Mouse (Mus musculus) limb, embryonic 14.5 days (tissue): Measurements from ENCODE around the gene Ctps. TPM values are rescaled to one million over a fixed set of nuclear protein-coding genes. Genes with fewer than 3 reads are reported as not detected.

Experiments
- ATAC-seq: fragments of 200-750 bp; cut with Nextera tagmentation; 2 replicates; pipeline ENCODE4 v1.8.0; 2017; ENCODE audit warnings: low read depth, moderate number of reproducible peaks, moderate TSS enrichment; ENCODE audit not compliant: low FRiP score
- DNase-seq: peaks from one replicate; pipeline ENCODE4 v3.0.0-alpha.2; 2015; ENCODE audit warnings: low spot score
- H3K27ac ChIP-seq: fragments of 300-500 bp; sonication (generic); replicated peaks from 2 replicates; pipeline ENCODE4 v1.5.1; 2014; ENCODE audit warnings: low read depth, mild to moderate bottlenecking, low read length, moderate library complexity, mixed read lengths
- H3K27me3 ChIP-seq: fragments of 300-500 bp; sonication (generic); 2 replicates; pipeline ENCODE4 v1.6.1; 2014; ENCODE audit warnings: low read length, mixed read lengths; ENCODE audit not compliant: control insufficient read depth, insufficient read depth
- H3K36me3 ChIP-seq: fragments of 300-500 bp; sonication (generic); 2 replicates; pipeline ENCODE4 v1.6.1; 2014; ENCODE audit warnings: mild to moderate bottlenecking, low read length, moderate library complexity, mixed read lengths; ENCODE audit not compliant: control insufficient read depth, insufficient read depth
- H3K4me1 ChIP-seq: fragments of 300-500 bp; sonication (generic); 2 replicates; pipeline ENCODE4 v1.6.1; 2014; ENCODE audit warnings: antibody characterized with exemption, low read length, mixed read lengths; ENCODE audit not compliant: control insufficient read depth, insufficient read depth
- H3K4me2 ChIP-seq: fragments of 300-500 bp; sonication (generic); replicated peaks from 2 replicates; pipeline ENCODE4 v1.6.1; 2014; ENCODE audit warnings: low read depth, mild to moderate bottlenecking, low read length, moderate library complexity; ENCODE audit not compliant: severe bottlenecking
- H3K4me3 ChIP-seq: fragments of 300-500 bp; sonication (generic); replicated peaks from 2 replicates; pipeline ENCODE4 v1.5.1; 2014; ENCODE audit warnings: low read length
- H3K9ac ChIP-seq: fragments of 300-500 bp; sonication (generic); 2 replicates; pipeline ENCODE4 v1.6.1; 2014; ENCODE audit warnings: mild to moderate bottlenecking, low read depth, low read length, moderate library complexity; ENCODE audit not compliant: severe bottlenecking
- H3K9me3 ChIP-seq: fragments of 300-500 bp; sonication (generic); 2 replicates; pipeline ENCODE4 v1.6.1; 2016; ENCODE audit warnings: low read length; ENCODE audit not compliant: control insufficient read depth
- POLR2A ChIP-seq: fragments of 200-500 bp; IDR thresholded peaks from 2 replicates; pipeline ENCODE4 v1.8.0; 2012; ENCODE audit warnings: inconsistent platforms, mild to moderate bottlenecking, moderate library complexity, borderline replicate concordance; ENCODE audit not compliant: insufficient read depth, insufficient read length; ENCODE audit errors: extremely low read depth
- WGBS: fragments of 180-500 bp; shearing (Covaris S2); extraction: QIAGEN DNeasy Blood & Tissue Kit; methylation state at CpG from one replicate; pipeline ENCODE4 v1.1.7; 2014; 5-methylcytosine and 5-hydroxymethylcytosine counted together
- polyA plus RNA-seq, 2 experiments: library from polyadenylated mRNA; depleted of rRNA in 1 of 2; stranded (reverse) in 1 of 2; unstranded in 1 of 2; fragments of >200 nt; fragmentation: Nextera tagmentation in 1 of 2; extraction: Ambion mirVana in 1 of 2; gene quantifications; 2 replicates each; pipeline versions ENCODE4 v1.2.1 to v1.2.3; 2012 to 2014

Gene Ctps
- polyA plus RNA-seq, 2 experiments: 48.3 to 77.6 TPM

DNA sequence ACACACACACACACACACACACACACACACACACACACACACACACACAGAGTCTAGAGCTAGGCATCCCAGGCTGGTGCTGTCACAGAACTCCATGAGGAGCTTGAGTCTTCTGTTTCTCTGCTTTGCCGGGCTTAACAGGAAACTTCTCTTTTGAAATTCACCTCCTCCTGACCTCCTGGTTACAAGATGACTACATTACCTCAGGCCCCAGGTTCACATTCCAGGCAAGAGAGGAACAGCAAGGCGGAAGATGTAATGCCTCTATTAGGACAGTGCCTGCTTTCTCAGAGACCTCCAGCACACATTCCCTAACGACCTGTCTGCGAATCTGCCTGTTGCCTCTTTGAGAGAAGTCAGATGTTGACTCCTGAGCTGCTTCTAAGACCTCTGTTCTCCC, 18.4 kb upstream of the Ctps start, which contains the start of gene Gm8439:
Gene Gm8439, plus strand, starts transcription at position 301 of the 400 bp plus-strand sequence.
- Histone ChIP-seq H3K9ac (no peak within 1 kb of the TSS), H3K27me3 (no peaks in the 10 kb centered on the region), H3K4me1 (peaks cover 4% of the 10 kb centered on the region), H3K27ac (no peak within 1 kb of the TSS), H3K9me3 (no peaks in the 10 kb centered on the region), H3K4me2 (no peak within 1 kb of the TSS), H3K4me3 (no peak within 1 kb of the TSS), H3K36me3 (no peaks in the 10 kb centered on the region)
- TF ChIP-seq POLR2A: no peak
- DNase-seq (no peak), ATAC-seq (no peak)
- 6% methylated on average over 4 of the region's 4 CpGs for WGBS

DNA sequence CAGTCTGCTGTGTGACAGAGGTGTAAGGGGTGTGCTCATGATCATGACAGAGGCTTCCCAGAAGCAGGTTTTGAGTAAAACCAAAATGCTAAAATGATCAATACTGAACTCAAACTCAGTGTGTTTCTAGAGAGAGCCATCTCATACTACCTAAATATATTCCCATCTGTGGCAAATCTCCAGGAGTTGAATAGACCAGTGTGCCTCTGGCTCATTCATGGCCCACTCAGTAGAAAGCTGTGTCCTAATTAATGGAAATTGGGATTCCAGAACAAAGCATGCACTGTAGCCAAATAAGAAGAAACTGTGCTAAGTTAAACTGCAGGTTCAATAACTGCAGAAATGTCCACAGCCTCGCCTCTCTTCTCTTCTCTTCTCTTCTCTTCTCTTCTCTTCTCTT, 16.9 kb upstream of the Ctps start:
- no peak overlapping the region for H3K9ac ChIP-seq
- no peak overlapping the region for H3K4me3 ChIP-seq
- DNase-seq (no peak), ATAC-seq (no peak)
- H3K27ac ChIP-seq: no peak overlapping the region
- H3K27me3 ChIP-seq: no peaks in the 10 kb centered on the region
- TF ChIP-seq POLR2A: no peak
- no peaks in the 10 kb centered on the region for H3K36me3 ChIP-seq
- WGBS: 81% methylated on average over 1 of the region's 1 CpGs
- peaks cover 4% of the 10 kb centered on the region for H3K4me1 ChIP-seq
- H3K4me2 ChIP-seq: no peak overlapping the region
- H3K9me3 ChIP-seq: no peaks in the 10 kb centered on the region

GRCm38 (mm10) chr4:120581711-120582110, 11.6 kb upstream of the Ctps start:
- H3K9me3 ChIP-seq: no peaks in the 10 kb centered on the region
- no peak overlapping the region for H3K9ac ChIP-seq
- no peaks in the 10 kb centered on the region for H3K4me1 ChIP-seq
- H3K27ac ChIP-seq: no peak overlapping the region
- no peak for TF ChIP-seq POLR2A
- WGBS: 82% methylated on average over 9 of the region's 9 CpGs
- no peak for ATAC-seq
- no peak for DNase-seq
- no peak overlapping the region for H3K4me3 ChIP-seq
- no peaks in the 10 kb centered on the region for H3K27me3 ChIP-seq
- no peak overlapping the region for H3K4me2 ChIP-seq
- no peaks in the 10 kb centered on the region for H3K36me3 ChIP-seq

DNA sequence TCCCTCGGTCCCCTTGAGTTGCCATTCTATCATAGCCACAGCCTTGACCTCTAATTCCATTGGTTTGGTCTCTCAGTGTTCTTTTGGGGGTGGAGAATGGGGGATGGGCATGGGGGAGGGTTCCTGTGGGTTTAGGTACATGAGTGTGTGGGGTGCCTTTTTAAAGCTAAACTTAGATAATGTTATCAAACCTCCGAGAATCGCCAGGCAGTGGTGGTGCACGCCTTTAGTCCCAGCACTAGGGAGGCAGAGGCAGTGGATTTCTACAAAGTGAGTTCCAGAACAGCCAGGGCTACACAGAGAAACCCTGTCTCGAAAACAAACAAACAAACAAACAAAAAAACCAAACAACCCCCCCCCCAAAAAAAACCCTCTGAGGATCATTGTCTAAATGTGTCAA, 10.8 kb upstream of the Ctps start:
- DNase-seq (no peak), ATAC-seq (no peak)
- no peaks in the 10 kb centered on the region for H3K9me3 ChIP-seq
- H3K27me3 ChIP-seq: no peaks in the 10 kb centered on the region
- no peak overlapping the region for H3K9ac ChIP-seq
- H3K4me3 ChIP-seq: no peak overlapping the region
- 86% methylated on average over 5 of the region's 5 CpGs for WGBS
- no peak overlapping the region for H3K27ac ChIP-seq
- H3K4me2 ChIP-seq: no peak overlapping the region
- no peaks in the 10 kb centered on the region for H3K4me1 ChIP-seq
- no peak for TF ChIP-seq POLR2A
- H3K36me3 ChIP-seq: no peaks in the 10 kb centered on the region

- ATAC-seq (no peak), DNase-seq (no peak)
- Histone ChIP-seq H3K36me3 (no peaks in the 10 kb centered on the region), H3K9ac (no peak overlapping the region), H3K27ac (0 out of 2 replicates have a peak overlapping the region, but pooled peaks have one; percentile 52), H3K4me2 (no peak overlapping the region; the same call in 1 of the 2 replicates), H3K27me3 (no peaks in the 10 kb centered on the region), H3K4me1 (peaks cover 34% of the 10 kb centered on the region), H3K9me3 (no peaks in the 10 kb centered on the region), H3K4me3 (no peak overlapping the region)
- TF ChIP-seq POLR2A: no peak
- 52% methylated on average over 3 of the region's 3 CpGs for whole genome bisulfite sequencing
These were observed 1.6 kb upstream of the Ctps start for GRCm38 (mm10) chr4:120571691-120572090.

DNA sequence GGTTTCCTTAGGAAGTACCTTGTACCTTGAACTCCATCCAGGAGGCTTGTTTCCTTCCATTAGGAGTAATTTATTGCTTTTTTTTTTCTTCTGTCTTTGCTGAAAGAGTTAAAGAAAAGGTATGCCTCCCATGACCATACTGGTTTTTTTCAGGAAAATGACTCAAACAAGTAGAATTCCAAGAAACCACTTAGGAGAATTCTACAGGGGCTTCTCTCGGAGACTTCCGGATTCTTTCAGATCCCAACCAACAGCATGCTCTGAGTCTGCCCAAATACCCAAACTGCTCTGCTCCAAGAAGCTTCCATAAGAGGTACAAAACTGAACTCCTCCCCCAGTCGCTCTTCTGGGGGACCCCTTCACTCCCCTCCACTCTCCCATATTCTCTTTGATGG, 991 bp upstream of the Ctps start:
- Histone ChIP-seq H3K4me1 (peaks cover 34% of the 10 kb centered on the region), H3K9ac (peak overlapping the region; percentile 82), H3K9me3 (no peaks in the 10 kb centered on the region), H3K4me2 (peak overlapping the region; percentile 56), H3K36me3 (peaks cover 4% of the 10 kb centered on the region), H3K27me3 (no peaks in the 10 kb centered on the region), H3K4me3 (peak overlapping the region; percentile 78), H3K27ac (peak overlapping the region; percentile 92; the same call in 1 of the 2 replicates)
- WGBS: 54% methylated on average over 3 of the region's 3 CpGs
- DNase-seq (peak; percentile 22), ATAC-seq (no peak)
- TF ChIP-seq POLR2A: no peak
